Mouse (Mus musculus) spleen, postnatal 14 days (tissue): ENCODE data around the gene Prpf38a.

Source experiments
- DNase-seq, 2 experiments: peaks; one replicate each; pipeline ENCODE4 v3.0.0; 2021 to 2022; ENCODE audit warnings: low spot score in 2 of 2

Prpf38a gene

GRCm38 (mm10) chr4:108578840-108579742 lies at the start of gene Prpf38a, which contains the start of gene Orc1:
TSS of gene Prpf38a (minus strand) at chr4:108579336.
TSS of gene Orc1 (plus strand) at chr4:108579423.
- DNase-seq, result peak; percentile 94 to 96

- no peak for DNase-seq
Observed at GRCm38 (mm10) chr4:108627066-108627465, 47.9 kb upstream of the Prpf38a start.

- no peak for DNase-seq
Observed at GRCm38 (mm10) chr4:108621504-108621903, 42.4 kb upstream of the Prpf38a start.

- DNase-seq, result no peak
Observed at GRCm38 (mm10) chr4:108620536-108620935, 41.4 kb upstream of the Prpf38a start.

GRCm38 (mm10) chr4:108619587-108620341 lies 40.6 kb upstream of the Prpf38a start, which contains the start of gene Cc2d1b:
TSS of gene Cc2d1b (plus strand) at chr4:108619940.
- DNase-seq, result peak; percentile 80 to 84

GRCm38 (mm10) chr4:108619165-108619564 lies 40.0 kb upstream of the Prpf38a start:
- no peak for DNase-seq

GRCm38 (mm10) chr4:108618586-108618985 lies 39.5 kb upstream of the Prpf38a start:
- DNase-seq, result no peak

- DNase-seq, result no peak
Observed at GRCm38 (mm10) chr4:108610935-108611334, 31.8 kb upstream of the Prpf38a start.

GRCm38 (mm10) chr4:108608651-108609050 lies 29.5 kb upstream of the Prpf38a start:
- no peak for DNase-seq

- no peak for DNase-seq
Observed at GRCm38 (mm10) chr4:108601870-108602269, 22.7 kb upstream of the Prpf38a start.

- no peak for DNase-seq
Observed at GRCm38 (mm10) chr4:108598306-108598705, 19.2 kb upstream of the Prpf38a start.

- no peak for DNase-seq
Observed at GRCm38 (mm10) chr4:108595785-108596184, 16.6 kb upstream of the Prpf38a start.

GRCm38 (mm10) chr4:108593376-108593775 lies 14.2 kb upstream of the Prpf38a start:
- no peak for DNase-seq

- DNase-seq, result no peak
Observed at GRCm38 (mm10) chr4:108579743-108580411, 741 bp upstream of the Prpf38a start.

- DNase-seq, result no peak
Observed at GRCm38 (mm10) chr4:108572644-108573043, 6.5 kb downstream of the Prpf38a start.

- DNase-seq, result no peak
Observed at GRCm38 (mm10) chr4:108565026-108565425, 14.1 kb downstream of the Prpf38a start.

- DNase-seq, result no peak
Observed at GRCm38 (mm10) chr4:108539701-108540100, 39.4 kb downstream of the Prpf38a start.
